Mouse (Mus musculus) splenic B cell, adult 2 months (primary cell): ENCODE results near the gene Cldn10.

Experiments
- DNase-seq: peaks from one replicate; pipeline ENCODE4 v3.0.0-alpha.2; 2011; ENCODE audit warnings: low read depth, low spot score
- H3K27me3 ChIP-seq: 2 replicates; pipeline ENCODE4 v1.6.1; 2012; ENCODE audit warnings: mild to moderate bottlenecking, low read length, moderate library complexity, mixed read lengths; ENCODE audit not compliant: control insufficient read depth, poor library complexity, insufficient read depth, severe bottlenecking
- H3K36me3 ChIP-seq: 2 replicates; pipeline ENCODE4 v1.6.1; 2012; ENCODE audit warnings: mild to moderate bottlenecking, low read length, moderate library complexity, mixed read lengths; ENCODE audit not compliant: control insufficient read depth, poor library complexity, insufficient read depth, severe bottlenecking

Cldn10 gene

GRCm38 (mm10) chr14:118829331-118830095 is 41.8 kb downstream of the Cldn10 start:
- Histone ChIP-seq H3K27me3 (no peaks in the 10 kb centered on the region), H3K36me3 (no peaks in the 10 kb centered on the region)
- DNase-seq: no peak

- no peaks in the 10 kb centered on the region for H3K27me3 ChIP-seq
- no peaks in the 10 kb centered on the region for H3K36me3 ChIP-seq
- DNase-seq: no peak
These were observed 43.9 kb downstream of the Cldn10 start for GRCm38 (mm10) chr14:118831597-118831996.

DNA sequence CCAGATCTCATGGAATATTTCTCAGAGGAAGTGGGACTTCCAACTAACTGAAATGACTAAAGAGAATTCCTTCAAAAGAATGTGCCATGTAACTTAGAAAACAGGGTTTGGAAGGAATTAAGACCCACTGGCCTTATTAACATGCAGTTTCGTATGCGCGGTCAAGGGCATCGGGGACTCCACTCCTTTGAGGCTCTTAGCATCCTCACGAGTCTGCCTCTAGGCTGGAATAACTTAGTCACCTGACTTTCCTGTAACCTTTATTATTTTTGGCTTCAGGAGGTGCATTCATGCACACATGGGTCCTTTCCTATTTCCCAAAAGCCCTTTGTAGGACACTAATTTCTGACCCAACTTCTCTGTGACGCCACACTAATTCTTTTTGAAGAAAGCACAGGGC is 45.5 kb downstream of the Cldn10 start:
- Histone ChIP-seq H3K27me3 (no peaks in the 10 kb centered on the region), H3K36me3 (no peaks in the 10 kb centered on the region)
- no peak for DNase-seq

GRCm38 (mm10) chr14:118834313-118834712 is 46.6 kb downstream of the Cldn10 start:
- peak; percentile 79 for DNase-seq
- Histone ChIP-seq H3K36me3 (no peaks in the 10 kb centered on the region), H3K27me3 (no peaks in the 10 kb centered on the region)

DNA sequence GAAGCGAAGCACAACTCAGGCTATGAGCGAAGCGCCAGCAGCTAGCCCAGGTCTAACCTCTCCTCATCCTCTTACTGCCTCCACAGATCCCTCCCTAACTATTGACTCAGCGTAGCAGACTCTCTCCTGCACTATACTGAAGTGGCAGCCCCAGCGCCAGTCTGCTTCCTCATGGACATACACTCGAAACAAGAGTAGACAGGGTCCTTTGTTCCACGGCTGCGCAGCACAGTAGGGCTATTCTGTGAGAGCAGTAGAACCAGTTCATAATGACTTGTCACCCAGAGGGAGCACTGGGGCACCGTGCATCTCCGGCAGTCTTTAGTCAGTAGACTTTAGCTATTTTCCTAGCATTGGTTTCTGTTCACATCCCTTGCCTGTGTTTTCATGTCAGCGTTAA is 48.4 kb downstream of the Cldn10 start:
- no peaks in the 10 kb centered on the region for H3K36me3 ChIP-seq
- DNase-seq: no peak
- no peaks in the 10 kb centered on the region for H3K27me3 ChIP-seq

DNA sequence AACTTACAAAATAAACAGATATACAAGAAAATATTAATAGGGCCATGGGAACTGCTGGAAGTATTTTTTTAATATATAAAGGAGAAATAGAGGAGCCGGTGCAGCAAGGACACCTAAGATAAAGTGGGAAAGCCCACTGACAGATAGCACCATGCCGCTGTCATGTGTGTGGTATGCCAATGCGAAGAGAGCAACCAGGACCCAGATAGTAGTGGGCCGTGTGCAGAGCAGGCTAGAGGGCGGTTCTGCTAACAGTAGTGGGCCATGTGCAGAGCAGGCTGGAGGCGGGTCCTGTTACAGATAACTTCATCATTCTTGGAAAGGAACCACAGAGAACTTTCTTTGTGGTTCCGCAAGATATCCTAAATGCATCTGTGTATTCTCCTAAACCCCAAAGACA is 49.0 kb downstream of the Cldn10 start:
- Histone ChIP-seq H3K27me3 (no peaks in the 10 kb centered on the region), H3K36me3 (no peaks in the 10 kb centered on the region)
- DNase-seq: no peak

DNA sequence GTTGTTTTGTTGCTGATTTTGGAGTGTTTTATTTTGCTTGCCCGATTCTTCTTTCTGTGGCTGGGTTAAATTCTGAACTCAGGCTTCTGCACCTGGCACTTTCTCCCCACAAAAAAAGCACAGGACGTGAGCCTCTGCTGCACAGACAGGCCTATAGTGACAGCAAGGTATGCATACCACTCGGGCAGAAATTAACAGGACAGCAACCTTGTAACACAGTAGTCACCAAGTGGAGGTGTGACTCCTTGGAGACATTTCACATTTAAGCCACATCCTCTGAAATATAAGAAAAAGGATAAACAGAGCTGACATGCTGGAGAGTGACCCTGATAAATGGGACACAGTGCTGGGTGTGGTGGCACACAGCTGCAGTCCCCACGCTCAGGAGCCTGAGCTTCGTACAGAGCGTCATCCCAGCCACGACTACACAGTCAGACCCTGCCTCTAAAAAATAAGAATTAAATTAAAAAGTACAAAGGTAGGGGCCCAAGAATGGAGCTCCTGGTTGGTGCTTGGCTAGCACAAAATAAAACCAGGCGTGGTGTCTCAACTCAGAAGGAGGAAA is 50.9 kb downstream of the Cldn10 start:
- Histone ChIP-seq H3K36me3 (no peaks in the 10 kb centered on the region), H3K27me3 (no peaks in the 10 kb centered on the region)

GRCm38 (mm10) chr14:118839416-118839815 is 51.7 kb downstream of the Cldn10 start:
- no peaks in the 10 kb centered on the region for H3K27me3 ChIP-seq
- no peak for DNase-seq
- no peaks in the 10 kb centered on the region for H3K36me3 ChIP-seq

More for the DNA sequence above, 50.9 kb downstream of the Cldn10 start:
- DNase-seq: no peak

DNA sequence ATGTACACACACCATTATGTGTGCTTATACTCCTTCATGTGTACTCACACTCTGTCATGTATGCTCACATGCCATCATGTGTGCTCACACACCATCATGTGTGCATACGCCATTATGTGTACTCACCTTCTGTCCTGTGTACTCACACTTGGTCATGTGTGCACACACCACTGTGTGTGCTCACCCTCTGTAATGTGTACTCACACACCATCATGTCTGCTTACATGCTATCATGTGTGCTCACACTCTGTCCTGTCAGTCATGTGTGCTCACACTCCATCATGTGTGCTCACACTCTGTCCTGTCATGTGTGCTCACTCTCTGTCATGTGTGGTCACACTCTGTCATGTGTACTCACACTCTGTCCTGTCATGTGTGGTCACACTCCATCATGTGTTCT is 52.3 kb downstream of the Cldn10 start:
- H3K27me3 ChIP-seq: no peaks in the 10 kb centered on the region
- no peaks in the 10 kb centered on the region for H3K36me3 ChIP-seq
- DNase-seq: no peak

DNA sequence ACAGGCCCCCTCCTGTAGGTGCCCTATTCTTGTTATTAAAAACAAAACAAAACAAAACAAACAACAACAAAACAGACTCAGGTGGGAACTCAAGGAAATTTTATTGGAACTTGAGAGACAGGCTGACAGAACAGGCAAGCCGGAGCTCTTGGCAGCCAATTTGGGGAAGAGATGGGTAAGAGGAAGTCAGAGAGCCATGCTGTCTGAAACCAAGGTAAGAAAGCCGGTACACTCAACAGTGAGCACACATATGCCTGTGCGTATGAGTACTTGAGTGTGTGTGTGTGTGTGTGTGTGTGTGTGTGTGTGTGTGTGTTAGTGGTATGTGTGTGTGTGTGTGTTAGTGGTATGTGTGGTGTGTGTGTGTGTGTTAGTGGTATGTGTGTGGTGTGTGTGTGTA is 54.6 kb downstream of the Cldn10 start:
- peak; percentile 29 for DNase-seq
- H3K27me3 ChIP-seq: no peaks in the 10 kb centered on the region
- H3K36me3 ChIP-seq: no peaks in the 10 kb centered on the region

DNA sequence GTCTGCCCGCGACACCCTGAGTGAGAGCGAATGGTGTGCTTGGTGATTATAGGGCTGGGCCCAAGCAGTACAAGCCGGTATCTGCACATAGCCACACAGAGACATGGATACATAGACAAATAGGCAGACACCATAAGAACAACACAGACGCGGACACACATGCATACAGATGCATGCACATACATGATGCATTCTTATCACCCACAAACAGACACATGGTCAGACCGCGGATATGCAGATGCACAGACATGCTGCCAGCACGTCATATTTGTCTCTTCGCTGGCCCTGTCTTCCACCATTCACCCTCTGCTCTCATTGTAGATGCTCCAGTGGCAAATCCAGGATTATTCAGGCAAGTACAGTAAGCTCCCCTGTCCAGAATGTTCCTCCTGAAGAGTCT is 59.1 kb downstream of the Cldn10 start:
- Histone ChIP-seq H3K36me3 (no peaks in the 10 kb centered on the region), H3K27me3 (no peaks in the 10 kb centered on the region)
- DNase-seq: no peak

GRCm38 (mm10) chr14:118848171-118848570 is 60.5 kb downstream of the Cldn10 start:
- Histone ChIP-seq H3K27me3 (no peaks in the 10 kb centered on the region), H3K36me3 (no peaks in the 10 kb centered on the region)
- no peak for DNase-seq

DNA sequence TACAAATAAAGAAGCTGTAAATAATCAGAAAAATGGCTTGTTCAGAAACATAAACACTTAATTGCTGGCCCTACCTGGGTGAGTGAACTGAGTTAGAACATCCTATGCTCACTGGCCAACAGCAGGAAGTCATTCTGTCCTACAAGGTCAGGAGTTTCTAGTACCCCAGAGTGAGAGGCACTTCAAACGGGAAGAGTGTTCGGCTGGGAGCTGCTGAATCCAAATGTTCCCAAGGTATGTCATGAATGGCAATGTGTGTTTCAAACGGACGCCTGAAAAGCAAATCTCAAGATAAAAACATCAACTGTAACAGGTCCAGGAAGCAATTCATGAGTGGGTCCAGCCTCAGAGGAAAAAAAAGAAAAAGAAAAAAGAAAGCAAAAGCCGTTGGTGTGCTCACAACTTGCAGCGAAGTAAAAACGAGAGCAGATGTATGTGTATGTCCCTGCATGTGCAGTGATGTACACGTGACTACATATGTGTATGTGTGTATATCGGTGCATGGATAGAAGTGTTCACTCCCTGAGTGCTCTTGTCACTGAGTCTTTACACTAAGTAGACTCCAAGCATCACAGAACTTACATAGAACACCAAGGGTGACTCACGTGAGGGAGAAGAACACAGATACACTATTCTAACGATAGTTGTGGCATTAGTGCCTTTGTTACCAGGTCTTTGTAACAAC is 62.4 kb downstream of the Cldn10 start:
- DNase-seq: peak; percentile 22
- Histone ChIP-seq H3K36me3 (no peaks in the 10 kb centered on the region), H3K27me3 (no peaks in the 10 kb centered on the region)

DNA sequence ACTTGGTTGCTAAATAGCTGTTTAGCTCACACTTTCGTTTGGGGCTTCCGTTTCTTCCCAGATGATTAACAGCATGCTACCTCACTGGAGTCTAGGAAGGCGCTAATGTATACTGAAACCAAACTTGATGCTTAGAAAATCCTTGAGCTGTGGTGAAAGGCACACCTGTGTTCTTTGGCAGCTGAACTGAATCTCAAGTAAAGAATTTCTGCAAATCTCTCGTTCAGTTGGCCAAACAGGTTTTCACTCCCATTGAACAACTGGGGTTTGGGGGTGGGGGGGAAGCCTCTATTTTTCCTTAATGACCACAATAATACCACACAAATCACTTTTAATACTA is 63.0 kb downstream of the Cldn10 start:
- no peaks in the 10 kb centered on the region for H3K27me3 ChIP-seq
- no peak for DNase-seq
- H3K36me3 ChIP-seq: no peaks in the 10 kb centered on the region

DNA sequence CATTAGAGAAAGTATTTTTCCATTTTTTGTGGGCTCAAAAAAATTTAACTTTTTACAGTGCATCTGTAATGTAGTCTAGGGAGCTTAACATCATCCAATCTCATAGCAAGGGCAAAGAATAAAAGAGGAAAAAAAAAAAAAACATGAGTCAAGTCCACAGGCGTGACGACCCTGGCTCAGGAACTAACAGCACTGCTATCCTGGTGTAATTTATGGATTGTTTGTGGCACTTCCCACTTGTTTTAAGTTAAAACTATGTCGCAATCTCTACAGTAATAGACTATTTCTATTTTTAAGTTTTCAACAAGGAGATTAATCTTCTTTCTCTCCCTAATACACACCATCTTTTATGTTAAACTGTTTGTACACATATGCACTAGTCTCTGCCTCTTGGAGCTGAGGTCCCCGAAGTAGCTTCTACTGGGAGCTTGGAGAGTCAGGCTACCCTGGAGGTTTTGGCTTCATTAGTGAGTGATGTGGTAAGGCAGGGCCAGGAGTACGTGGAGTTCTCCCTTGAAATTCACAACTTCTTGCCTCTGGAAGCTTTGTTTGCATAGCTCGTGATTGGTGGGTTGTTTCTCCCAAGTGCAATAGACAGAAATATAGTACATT is 63.9 kb downstream of the Cldn10 start:
- DNase-seq: no peak
- Histone ChIP-seq H3K27me3 (no peaks in the 10 kb centered on the region), H3K36me3 (no peaks in the 10 kb centered on the region)
